Mouse (Mus musculus): ENCODE measurements around the gene Prr18. TPM values are rescaled to one million over a fixed set of nuclear protein-coding genes. Genes with fewer than 3 reads are reported as not detected.

Gene Prr18
- total RNA-seq, 1 experiment from 2014 or later = 0.43 TPM

DNA sequence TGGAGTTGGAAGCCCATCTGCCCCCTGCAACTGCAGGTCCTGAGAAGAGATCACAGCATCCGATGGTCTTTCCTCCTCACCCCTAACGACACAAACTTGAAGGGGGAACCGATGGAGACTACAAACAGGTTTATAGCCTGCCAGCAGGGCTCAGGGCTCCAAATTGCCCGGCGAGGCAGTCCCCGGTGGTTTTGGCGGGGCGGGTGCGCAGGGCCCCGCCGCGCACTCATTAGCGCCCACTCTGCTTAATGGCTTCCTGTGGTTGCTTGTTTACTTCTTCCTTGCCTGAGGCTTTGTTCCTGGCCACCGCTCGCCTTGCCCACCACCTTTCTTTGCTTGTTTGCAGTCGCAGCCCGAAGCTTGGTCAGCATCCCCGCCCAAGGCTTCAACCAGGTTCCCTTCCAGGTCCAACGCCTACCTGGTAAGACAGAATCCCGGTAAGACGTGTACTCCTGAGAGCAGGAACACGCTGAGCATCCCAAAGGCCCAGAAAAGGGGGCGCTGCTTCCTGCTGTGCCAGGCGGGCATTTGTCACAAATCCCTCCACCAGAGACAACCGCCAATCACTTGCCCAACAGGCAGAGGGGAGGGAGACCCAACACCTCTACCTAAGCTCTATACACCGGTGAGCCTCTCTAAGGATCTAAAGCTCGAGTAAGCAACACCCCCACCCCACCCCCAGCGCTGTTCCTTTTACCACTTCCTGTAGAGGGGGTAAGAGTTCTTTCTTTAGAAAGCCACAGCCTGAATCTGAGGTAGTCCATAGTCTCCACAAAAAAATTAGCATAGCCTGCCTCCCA is 51.9 kb downstream of the Prr18 start:
- DNase-seq = no peak

DNA sequence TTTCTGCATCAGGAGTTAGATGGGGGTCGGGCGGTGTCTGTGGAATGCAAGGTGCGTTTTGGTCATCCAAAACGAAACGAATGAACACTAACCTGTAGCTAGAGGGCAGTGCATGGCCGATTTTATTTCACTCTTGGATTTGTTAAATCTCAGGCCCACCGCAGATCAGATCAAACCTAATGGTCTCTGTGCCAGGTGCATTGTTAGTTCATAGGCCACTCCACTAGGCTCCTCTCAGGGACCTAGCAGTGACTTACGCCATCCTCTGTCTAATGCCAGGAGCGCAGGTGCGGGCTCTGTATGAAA is 52.5 kb downstream of the Prr18 start:
- DNase-seq = no peak

DNA sequence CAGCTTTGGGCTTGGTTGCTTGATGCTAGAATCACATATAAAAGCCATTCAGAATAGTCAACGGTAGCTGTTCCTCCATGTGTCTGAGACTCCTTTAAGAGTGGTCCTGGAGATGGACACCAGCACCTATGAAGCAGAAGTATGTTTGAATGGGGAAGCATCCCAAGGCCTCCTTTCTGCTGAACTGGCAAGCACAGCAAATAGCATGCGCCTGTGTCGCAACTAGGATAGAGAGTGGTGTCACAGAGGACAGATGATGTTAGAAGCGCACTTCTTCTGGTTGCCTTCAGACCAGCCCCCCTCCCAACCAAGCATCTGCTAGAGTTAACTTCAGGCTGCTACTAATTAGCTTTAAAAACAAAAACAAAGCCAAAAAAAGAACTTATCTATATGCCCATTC is 53.2 kb downstream of the Prr18 start:
- no peak for DNase-seq

Other genes with a start within 250 kb of the Prr18 start
- gene Gm49673, start 189.7 kb upstream of the Prr18 start, total RNA-seq (2021) = 0.24 and 1.8 TPM in 2 replicates
- gene Rnaset2a, start 189.4 kb upstream of the Prr18 start, total RNA-seq (2021) = 54.1 and 69.7 TPM in 2 replicates
- 27.9 and 29.6 TPM in 2 replicates for gene Fgfr1op, start 172.0 kb upstream of the Prr18 start, total RNA-seq (2021)
- gene Ccr6, start 101.4 kb upstream of the Prr18 start, total RNA-seq (2021) = not detected in 2 replicates
- gene Mpc1, start 54.6 kb upstream of the Prr18 start, total RNA-seq (2021) = 262 and 318 TPM in 2 replicates
- gene Sft2d1, start 26.4 kb upstream of the Prr18 start, total RNA-seq (2021) = 50.8 and 67.0 TPM in 2 replicates
- not detected in 2 replicates for gene T2, start 18.5 kb downstream of the Prr18 start, total RNA-seq (2021)
- not detected in 2 replicates for gene T, start 97.0 kb downstream of the Prr18 start, total RNA-seq (2021)
- gene Pde10a, start 187.9 kb downstream of the Prr18 start, total RNA-seq (2021) = 16.8 and 31.8 TPM in 2 replicates
- not detected in 2 replicates for gene Gm17087, start 229.5 kb downstream of the Prr18 start, total RNA-seq (2021)